Mouse (Mus musculus) midbrain, embryonic 10.5 days (tissue): ENCODE data around the gene Tmem240. TPM values are rescaled to one million over a fixed set of nuclear protein-coding genes. Genes with fewer than 3 reads are reported as not detected.
"Not testable (repeated sequence)": the region's sequence is repeated elsewhere in the genome, so short reads cannot be mapped to it uniquely, and the experiment has no call there.

ENCODE experiments used
- DNase-seq: peaks from one replicate; pipeline ENCODE4 v3.0.0-alpha.2; 2017; ENCODE audit warnings: low spot score
- H3K27ac ChIP-seq: fragments of 300-500 bp; sonication (generic); replicated peaks from 2 replicates; pipeline ENCODE4 v1.5.1; 2016; ENCODE audit warnings: mild to moderate bottlenecking
- H3K27me3 ChIP-seq: fragments of 300-500 bp; sonication (generic); 2 replicates; pipeline ENCODE4 v1.6.1; 2016; ENCODE audit warnings: low read depth, mild to moderate bottlenecking; ENCODE audit not compliant: poor library complexity, severe bottlenecking
- H3K36me3 ChIP-seq: fragments of 300-500 bp; sonication (generic); 2 replicates; pipeline ENCODE4 v1.6.1; 2016; ENCODE audit warnings: mild to moderate bottlenecking, moderate library complexity
- H3K4me1 ChIP-seq: fragments of 300-500 bp; sonication (generic); 2 replicates; pipeline ENCODE4 v1.6.1; 2016
- H3K4me3 ChIP-seq: fragments of 300-500 bp; sonication (generic); 2 replicates; pipeline ENCODE4 v1.5.1; 2016; ENCODE audit warnings: mild to moderate bottlenecking, moderate library complexity
- H3K9me3 ChIP-seq: fragments of 300-500 bp; sonication (generic); replicated peaks from 2 replicates; pipeline ENCODE4 v1.6.1; 2016; ENCODE audit warnings: mild to moderate bottlenecking
- WGBS: fragments of 180-500 bp; shearing (Covaris S2); methylation state at CpG from one replicate; pipeline ENCODE4 v1.1.7; 2016; 5-methylcytosine and 5-hydroxymethylcytosine counted together
- polyA plus RNA-seq: library from polyadenylated mRNA; unstranded; fragments of >200 nt; fragmentation: Nextera tagmentation; extraction: Ambion mirVana; gene quantifications from 2 replicates; pipeline ENCODE4 v1.2.1, GENCODE M21; 2016

Gene Tmem240
- polyA plus RNA-seq = 0.65 and 1.2 TPM in 2 replicates

GRCm38 (mm10) chr4:155734350-155734941 lies at the start of gene Tmem240:
Tmem240 (plus strand) TSS chr4:155734800.
- Histone ChIP-seq H3K4me3 (peak within 1 kb of the TSS; percentile 85), H3K27me3 (no peaks in the 10 kb centered on the region), H3K4me1 (peaks cover 44% of the 10 kb centered on the region), H3K9me3 (no peaks in the 10 kb centered on the region), H3K27ac (peak within 1 kb of the TSS; percentile 92), H3K36me3 (peaks cover 50% of the 10 kb centered on the region)
- under 1% methylated on average over 34 of the region's 35 CpGs for WGBS
- peak; percentile 90 for DNase-seq

GRCm38 (mm10) chr4:155687764-155688163 lies 46.8 kb upstream of the Tmem240 start:
- H3K4me1 ChIP-seq = not testable (repeated sequence)
- WGBS = 91% methylated on average over 4 of the region's 4 CpGs

DNA sequence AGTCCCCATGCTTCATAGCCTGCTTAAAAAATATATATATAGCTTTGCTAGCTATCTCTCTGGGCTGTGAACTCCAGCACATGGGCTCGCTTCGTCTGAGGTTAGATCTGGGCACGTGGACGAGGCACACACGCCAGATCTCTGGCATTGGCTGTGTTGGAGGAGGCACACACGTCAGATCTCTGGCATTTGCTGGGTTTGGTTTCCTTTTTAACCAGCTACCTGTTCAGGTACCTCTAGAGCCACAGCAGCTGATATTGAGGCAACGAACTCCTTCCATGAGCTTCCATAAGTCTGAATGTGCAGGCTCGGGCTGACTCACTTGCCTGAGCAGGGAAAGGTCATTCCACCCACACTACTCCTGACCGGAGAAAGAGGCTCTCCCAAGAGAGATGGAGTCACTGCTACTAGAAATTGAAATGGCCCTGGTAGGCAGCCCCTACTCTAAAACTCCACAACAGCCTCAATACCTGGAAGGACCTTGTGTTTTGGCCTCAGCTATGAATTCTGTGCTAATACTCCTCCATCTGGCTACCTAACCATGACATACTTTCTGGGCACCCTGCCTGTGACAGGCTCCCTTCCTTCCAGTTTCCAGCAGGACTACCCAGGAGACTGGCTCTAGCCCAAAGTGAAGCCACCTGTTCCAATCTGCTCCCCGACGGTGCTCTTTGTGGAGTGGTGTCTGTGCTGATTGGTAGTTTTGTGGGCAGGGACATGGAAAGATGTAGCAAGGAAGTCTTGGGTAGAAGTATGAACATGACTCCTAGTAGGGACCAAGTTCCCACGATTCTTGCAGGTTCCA lies 43.8 kb upstream of the Tmem240 start:
- WGBS = 85% methylated on average over 12 of the region's 12 CpGs
- no peak overlapping the region for H3K4me3 ChIP-seq
- no peak for DNase-seq

More at GRCm38 (mm10) chr4:155687764-155688163, 46.8 kb upstream of the Tmem240 start:
- not testable (repeated sequence) for H3K27ac ChIP-seq, H3K27me3 ChIP-seq, H3K36me3 ChIP-seq, DNase-seq, H3K9me3 ChIP-seq, H3K4me3 ChIP-seq

DNA sequence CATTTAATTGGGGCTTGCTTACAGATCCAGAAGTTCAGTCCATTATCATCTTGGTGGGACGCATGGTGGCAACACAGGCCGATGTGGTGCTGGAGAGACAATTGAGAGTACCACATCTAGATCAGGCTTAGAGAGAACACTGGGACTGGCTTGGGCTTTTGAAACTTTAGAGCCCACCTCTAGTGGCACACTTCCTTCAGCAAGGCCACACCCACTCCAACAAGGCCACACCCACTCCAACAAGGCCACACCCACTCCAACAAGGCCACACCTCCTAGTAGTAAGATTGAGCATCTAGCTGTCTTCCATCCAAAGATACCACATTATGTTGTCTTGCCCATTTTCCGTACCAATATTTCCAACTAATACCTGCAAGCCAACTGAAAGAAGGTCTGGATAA lies 42.2 kb upstream of the Tmem240 start:
- H3K27me3 ChIP-seq = peaks cover 45% of the 10 kb centered on the region
- no peak overlapping the region for H3K4me3 ChIP-seq
- 95% methylated on average over 3 of the region's 3 CpGs for WGBS
- H3K27ac ChIP-seq = no peak overlapping the region
- no peak for DNase-seq
- no peaks in the 10 kb centered on the region for H3K9me3 ChIP-seq
- H3K36me3 ChIP-seq = no peaks in the 10 kb centered on the region
- H3K4me1 ChIP-seq = peaks cover 19% of the 10 kb centered on the region

More for the DNA sequence above, 43.8 kb upstream of the Tmem240 start:
- H3K36me3 ChIP-seq = no peaks in the 10 kb centered on the region
- H3K27me3 ChIP-seq = peaks cover 30% of the 10 kb centered on the region
- no peak overlapping the region for H3K27ac ChIP-seq
- H3K9me3 ChIP-seq = no peaks in the 10 kb centered on the region
- peaks cover 19% of the 10 kb centered on the region for H3K4me1 ChIP-seq

DNA sequence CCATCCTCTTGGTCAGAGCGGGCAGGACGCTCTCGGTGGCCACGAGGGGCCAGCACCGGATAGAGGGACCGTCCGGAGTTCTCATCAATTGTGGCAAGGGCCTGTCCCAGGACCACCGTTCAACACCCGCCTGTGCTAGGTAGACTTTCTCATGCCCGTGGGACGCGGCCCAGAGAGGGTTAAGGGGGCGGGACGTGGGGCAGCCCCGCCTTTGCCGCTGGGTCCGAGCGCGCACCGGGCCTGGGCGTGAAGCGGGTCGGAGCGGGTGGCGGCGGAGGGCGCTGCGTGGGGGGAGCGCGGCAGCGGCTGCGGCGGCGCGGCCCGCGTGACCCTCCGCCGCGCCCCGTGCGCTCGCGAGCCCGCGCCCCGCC lies 40.5 kb upstream of the Tmem240 start, which contains the start of gene Fndc10:
Gene Fndc10 (plus strand): TSS at position 232 of the 371 bp plus-strand sequence.
- peak within 1 kb of the TSS; percentile 81 for H3K4me3 ChIP-seq
- DNase-seq = peak; percentile 74
- H3K4me1 ChIP-seq = peaks cover 19% of the 10 kb centered on the region
- H3K36me3 ChIP-seq = no peaks in the 10 kb centered on the region
- peak within 1 kb of the TSS; percentile 83 for H3K27ac ChIP-seq
- H3K9me3 ChIP-seq = no peaks in the 10 kb centered on the region
- 2% methylated on average over 47 of the region's 47 CpGs for WGBS
- peaks cover 45% of the 10 kb centered on the region for H3K27me3 ChIP-seq

- DNase-seq = peak; percentile 64
- WGBS = 2% methylated on average over 92 of the region's 92 CpGs
- Histone ChIP-seq H3K4me3 (peak overlapping the region; percentile 81), H3K27me3 (peaks cover 45% of the 10 kb centered on the region), H3K9me3 (no peaks in the 10 kb centered on the region), H3K4me1 (peaks cover 19% of the 10 kb centered on the region), H3K27ac (peak overlapping the region; percentile 83), H3K36me3 (no peaks in the 10 kb centered on the region)
These were observed 39.9 kb upstream of the Tmem240 start for GRCm38 (mm10) chr4:155694482-155695401.

DNA sequence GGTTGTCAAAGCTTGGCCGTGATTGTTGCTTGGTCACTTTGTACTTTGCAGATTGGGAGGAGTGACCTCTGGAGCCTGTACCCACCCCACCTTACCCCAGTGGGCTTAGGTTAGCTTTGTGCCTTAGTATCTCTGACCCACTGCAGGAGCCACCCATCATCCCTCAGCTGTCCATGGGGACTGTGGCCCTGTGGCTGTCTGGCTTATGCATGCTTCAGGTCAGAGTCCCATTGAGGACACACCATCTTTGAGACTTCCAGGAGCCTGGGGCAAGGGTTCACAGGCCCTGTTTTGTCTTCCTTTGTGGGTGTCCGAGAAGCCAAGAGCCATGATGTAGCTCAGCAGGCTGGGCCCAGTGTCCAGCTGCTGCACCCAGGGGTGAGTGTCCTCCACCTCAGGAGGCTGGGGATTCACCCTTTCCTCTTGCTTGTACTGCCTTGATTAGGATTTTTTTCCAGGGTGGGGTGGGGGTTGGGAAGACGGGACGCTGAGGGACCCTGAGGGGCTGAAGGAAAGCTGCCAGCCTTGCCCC lies 39.0 kb upstream of the Tmem240 start:
- Histone ChIP-seq H3K4me1 (peaks cover 19% of the 10 kb centered on the region), H3K27me3 (peaks cover 45% of the 10 kb centered on the region), H3K36me3 (no peaks in the 10 kb centered on the region), H3K4me3 (peak overlapping the region; percentile 81), H3K9me3 (no peaks in the 10 kb centered on the region), H3K27ac (no peak overlapping the region)
- no peak for DNase-seq
- 80% methylated on average over 4 of the region's 4 CpGs for WGBS

DNA sequence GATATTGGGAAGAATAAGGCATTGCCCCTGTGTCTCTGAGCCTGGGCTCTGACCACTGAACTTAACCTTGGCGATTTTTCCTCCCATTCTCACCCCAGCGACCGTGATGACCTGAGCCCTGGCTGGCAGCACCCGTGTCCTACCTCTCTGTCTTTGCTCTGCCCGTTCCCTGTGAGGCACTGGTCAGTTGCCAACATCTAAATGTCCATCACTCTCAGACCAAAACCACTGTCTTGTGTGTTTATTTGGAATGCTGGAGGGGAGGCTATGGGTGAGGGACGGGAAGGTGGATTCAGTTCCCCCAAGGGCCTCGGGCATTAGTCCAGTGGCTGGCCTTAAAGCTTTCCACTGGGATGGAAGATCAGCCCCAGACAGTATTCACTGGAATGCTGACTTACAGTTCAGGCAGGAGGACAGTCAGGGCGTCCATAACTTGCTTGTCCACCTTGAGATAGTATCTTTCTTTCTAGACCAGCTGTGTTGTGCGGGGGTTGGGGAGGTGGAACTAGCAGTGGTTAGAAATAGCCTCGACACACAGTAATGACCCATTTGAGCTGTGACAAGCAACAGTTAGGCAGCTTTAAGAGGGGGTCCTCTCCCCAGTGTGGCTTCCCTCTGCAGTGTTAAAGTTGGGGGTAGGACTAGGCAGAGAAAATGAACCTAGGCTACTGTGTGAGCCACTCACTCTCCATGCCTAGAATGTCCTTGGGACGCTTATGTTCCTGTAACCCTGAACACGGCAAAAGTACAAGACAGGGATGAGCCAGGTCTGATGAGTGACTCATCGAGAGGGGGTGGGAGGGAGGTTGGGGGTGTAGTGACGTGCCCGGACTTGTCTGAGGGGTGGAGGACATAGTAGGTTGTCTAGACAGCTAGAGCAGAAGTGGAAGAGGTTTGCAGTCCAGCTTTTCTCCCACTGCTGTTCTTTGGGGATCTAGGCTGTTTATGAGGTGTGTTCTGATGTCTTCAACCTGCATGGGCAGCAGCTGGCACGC lies 38.0 kb upstream of the Tmem240 start:
- no peaks in the 10 kb centered on the region for H3K36me3 ChIP-seq
- DNase-seq = no peak
- H3K9me3 ChIP-seq = no peaks in the 10 kb centered on the region
- 0 out of 2 replicates have a peak overlapping the region, but pooled peaks have one; percentile 81 for H3K4me3 ChIP-seq
- peaks cover 19% of the 10 kb centered on the region for H3K4me1 ChIP-seq
- peaks cover 45% of the 10 kb centered on the region for H3K27me3 ChIP-seq
- H3K27ac ChIP-seq = no peak overlapping the region
- WGBS = 83% methylated on average over 16 of the region's 16 CpGs

DNA sequence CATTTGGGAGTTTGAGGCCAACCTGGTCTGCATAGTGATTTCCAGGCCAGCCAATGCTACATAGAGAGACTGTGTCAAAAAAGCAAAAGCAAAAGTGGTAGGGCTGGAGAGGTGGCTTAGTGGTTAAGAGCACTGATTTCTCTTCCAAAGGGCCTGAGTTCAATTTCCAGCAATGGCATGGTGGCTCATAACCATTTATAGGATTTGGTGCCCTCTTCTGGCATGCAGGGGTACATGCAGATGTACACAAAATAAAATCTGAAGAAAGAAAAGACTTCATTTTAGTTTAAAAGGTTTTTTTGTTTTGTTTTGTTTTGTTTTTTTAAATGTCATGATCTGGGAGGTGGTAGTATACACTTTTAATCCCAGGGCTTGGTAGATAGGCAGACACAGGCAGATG lies 34.2 kb upstream of the Tmem240 start:
- H3K4me1 ChIP-seq = peaks cover 9% of the 10 kb centered on the region
- peaks cover 19% of the 10 kb centered on the region for H3K27me3 ChIP-seq
- no peak overlapping the region for H3K27ac ChIP-seq
- no peaks in the 10 kb centered on the region for H3K9me3 ChIP-seq
- no peak overlapping the region for H3K4me3 ChIP-seq
- no peaks in the 10 kb centered on the region for H3K36me3 ChIP-seq
- no peak for DNase-seq

DNA sequence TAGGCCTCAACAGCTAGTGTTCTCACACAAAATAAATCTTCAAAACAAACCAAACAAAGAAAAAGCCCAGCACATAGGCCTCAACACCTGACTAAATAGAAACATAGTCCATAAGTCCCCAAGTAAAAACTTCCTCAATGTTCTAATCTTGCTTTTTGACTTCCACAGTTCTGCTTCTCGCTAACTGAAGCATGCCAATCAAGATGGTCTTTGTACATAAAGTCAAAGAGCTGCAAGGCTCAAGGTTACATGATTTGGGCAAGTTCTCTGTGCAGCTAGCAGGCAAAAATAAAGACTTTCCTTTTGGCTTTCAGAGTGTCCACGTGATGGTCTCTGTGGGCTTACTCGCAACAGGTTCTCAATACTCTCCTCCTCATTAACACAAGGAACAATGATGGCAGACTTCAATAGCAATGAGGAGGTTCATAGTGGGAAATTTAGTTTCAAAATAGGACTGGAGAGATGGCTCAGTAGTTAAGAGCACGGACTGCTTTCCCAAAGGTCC lies 31.1 kb upstream of the Tmem240 start:
- Histone ChIP-seq H3K9me3 (no peaks in the 10 kb centered on the region), H3K36me3 (no peaks in the 10 kb centered on the region; the same call in 1 of the 2 replicates), H3K4me1 (peaks cover 18% of the 10 kb centered on the region), H3K4me3 (no peak overlapping the region), H3K27me3 (no peaks in the 10 kb centered on the region), H3K27ac (no peak overlapping the region)
- no peak for DNase-seq
- WGBS = 96% methylated on average over 4 of the region's 4 CpGs
